Mouse (Mus musculus): ENCODE results near the gene Tln2.

DNA sequence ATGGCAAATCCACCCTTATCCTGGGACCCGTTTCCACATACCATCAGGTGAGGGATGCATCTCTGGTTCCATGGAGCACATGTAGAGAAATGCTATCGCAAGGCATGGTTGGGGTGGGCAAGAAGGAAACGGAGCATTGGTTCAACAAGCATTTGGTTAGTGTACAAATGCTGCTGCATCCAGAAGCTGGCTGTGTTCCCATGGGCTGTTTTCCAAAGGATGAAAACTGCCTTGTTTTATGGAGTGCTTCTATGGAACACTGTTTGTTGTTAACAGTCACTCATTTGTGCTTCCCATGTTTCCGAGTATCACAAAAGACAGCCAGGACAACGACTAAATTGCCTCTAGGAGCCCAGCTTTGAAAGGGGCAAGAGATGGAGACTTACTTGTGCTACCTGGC, 35.7 kb upstream of the Tln2 start:
- TF ChIP-seq CTCF (IDR thresholded peaks at IDR 0.05; ENCODE audit: extremely low read depth, insufficient read depth, insufficient read length, insufficient replicate concordance) (no peak), POLR2A (IDR thresholded peaks at IDR 0.05; ENCODE audit: low read depth, low read length) (no peak)

Measured in spleen, adult 2 months (tissue).